Mouse (Mus musculus): ENCODE data around the gene Zfp174. TPM values are rescaled to one million over a fixed set of nuclear protein-coding genes. Genes with fewer than 3 reads are reported as not detected.
A peak's percentile ranks its signal among the peaks of the same experiment; 100 is the strongest.

Zfp174 gene
- total and polyA plus RNA-seq, 3 experiments, result 0.26 to 0.98 (median 0.37) TPM

- in situ Hi-C loops (cut with MboI; ENCODE audit: low pct_ligation_motif_present, low pct_unique_long_range_greater_than_20kb, low sequenced_read_pairs) (loop anchor here (25.0 kb wide), 1 partner anchor 458 kb away; no protein-coding TSS in a partner anchor), dilution Hi-C loops (cut with MboI; ENCODE audit: extremely low pct_ligation_motif_present, extremely low pct_unique_long_range_greater_than_20kb, low sequenced_read_pairs) (no loop called here)
- no peaks in the 10 kb centered on the region for H3K36me3 ChIP-seq (replicated peaks in 1 of 2; ENCODE audit: control insufficient read depth in 1 of 2, insufficient read depth in 1 of 2, low read length in 1 of 2)
- no peak overlapping the region for H3K4me2 ChIP-seq (ENCODE audit: insufficient read depth, low read depth, poor library complexity, severe bottlenecking)
- H3K4me1 ChIP-seq (ENCODE audit: control insufficient read depth in 1 of 2, insufficient read depth in 2 of 2), result no peaks in the 10 kb centered on the region
- no peaks in the 10 kb centered on the region for H3K27me3 ChIP-seq (replicated peaks)
- no peak overlapping the region for H3K4me3 ChIP-seq (replicated peaks in 1 of 3; ENCODE audit: low read depth in 2 of 3, low read length in 2 of 3, poor library complexity in 1 of 3)
- no peak for TF ChIP-seq MXI1 (IDR thresholded peaks at IDR 0.05; ENCODE audit: low read depth, low read length)
- TF ChIP-seq MEF2A (IDR thresholded peaks at IDR 0.05; ENCODE audit: borderline replicate concordance, low read depth, low read length), result no peak
- no peak for TF ChIP-seq IRF4 (IDR thresholded peaks at IDR 0.05; ENCODE audit: low read depth, low read length)
- no peak for TF ChIP-seq TCF12 (IDR thresholded peaks at IDR 0.05; ENCODE audit: low read depth, low read length)
- no peak for TF ChIP-seq CHD2 (IDR thresholded peaks at IDR 0.05; ENCODE audit: low read length)
- no peak for TF ChIP-seq POLR2AphosphoS2 (IDR thresholded peaks at IDR 0.05; ENCODE audit: low read depth, low read length)
- TF ChIP-seq ETS1 (conservative IDR thresholded peaks at IDR 0.05; ENCODE audit: low read depth, low read length), result no peak
- no peak for TF ChIP-seq PAX5 (IDR thresholded peaks at IDR 0.05; ENCODE audit: low read length)
- no peak for TF ChIP-seq UBTF (IDR thresholded peaks at IDR 0.05; ENCODE audit: low read depth, low read length)
- TF ChIP-seq ELF1 (IDR thresholded peaks at IDR 0.05; ENCODE audit: low read depth, low read length), result no peak
- TF ChIP-seq CHD1 (IDR thresholded peaks at IDR 0.05; ENCODE audit: low read depth, low read length), result no peak
- no peak for TF ChIP-seq ZKSCAN1 (IDR thresholded peaks at IDR 0.05; ENCODE audit: borderline replicate concordance, low read depth, low read length)
- no peak for TF ChIP-seq SIN3A (IDR thresholded peaks at IDR 0.05; ENCODE audit: low read length)
- H3K79me2 ChIP-seq (replicated peaks; ENCODE audit: control insufficient read depth, extremely low read depth, insufficient read depth, poor library complexity, severe bottlenecking), result no peaks in the 10 kb centered on the region
- no peak overlapping the region for H3K9ac ChIP-seq (ENCODE audit: insufficient read depth, low read depth)
- H3K27ac ChIP-seq (ENCODE audit: insufficient read depth, low read depth), result no peak overlapping the region
- no peak for DNase-seq (ENCODE audit: extremely low read depth)
- peaks cover 3% of the 10 kb centered on the region for H3K9me3 ChIP-seq (replicated peaks; ENCODE audit: low read length)
Measured at GRCm38 (mm10) chr16:3829727-3830126, 17.3 kb upstream of the Zfp174 start.

GRCm38 (mm10) chr16:3830588-3831109 lies 16.4 kb upstream of the Zfp174 start, which contains the start of gene Olfr15:
Gene Olfr15 (plus strand): TSS chr16:3830878.
- TF ChIP-seq MXI1 (IDR thresholded peaks at IDR 0.05; ENCODE audit: low read depth, low read length), result no peak
- peak; percentile 65 for TF ChIP-seq RAD21 (IDR thresholded peaks at IDR 0.05; ENCODE audit: low read depth, low read length)
- TF ChIP-seq CTCF (conservative IDR thresholded peaks at IDR 0.05 in 1 of 2, IDR thresholded peaks at IDR 0.05 in 1 of 2; ENCODE audit: low read depth in 2 of 2, low read length in 2 of 2), result peak in 1 of 2 experiments; percentile 64; a peak in 2 of 4 replicates
- peak; percentile 60 for TF ChIP-seq SMC3 (IDR thresholded peaks at IDR 0.05; ENCODE audit: low read depth, low read length)
- in situ Hi-C loops (cut with MboI; ENCODE audit: low pct_ligation_motif_present, low pct_unique_long_range_greater_than_20kb, low sequenced_read_pairs) (loop anchor here (25.0 kb wide), 1 partner anchor 457 kb away; no protein-coding TSS in a partner anchor), dilution Hi-C loops (cut with MboI; ENCODE audit: extremely low pct_ligation_motif_present, extremely low pct_unique_long_range_greater_than_20kb, low sequenced_read_pairs) (no loop called here)
- no peak within 1 kb of the TSS for H3K27ac ChIP-seq (ENCODE audit: insufficient read depth, low read depth)
- H3K27me3 ChIP-seq (replicated peaks), result no peaks in the 10 kb centered on the region
- no peaks in the 10 kb centered on the region for H3K36me3 ChIP-seq (replicated peaks in 1 of 2; ENCODE audit: control insufficient read depth in 1 of 2, insufficient read depth in 1 of 2, low read length in 1 of 2)
- H3K9ac ChIP-seq (ENCODE audit: insufficient read depth, low read depth), result no peak within 1 kb of the TSS
- H3K4me1 ChIP-seq (ENCODE audit: control insufficient read depth in 1 of 2, insufficient read depth in 2 of 2), result no peaks in the 10 kb centered on the region
- no peak within 1 kb of the TSS for H3K4me3 ChIP-seq (replicated peaks in 1 of 3; ENCODE audit: low read depth in 2 of 3, low read length in 2 of 3, poor library complexity in 1 of 3)
- H3K4me2 ChIP-seq (ENCODE audit: insufficient read depth, low read depth, poor library complexity, severe bottlenecking), result no peak within 1 kb of the TSS
- peak; percentile 21 for DNase-seq (ENCODE audit: extremely low read depth)
- H3K9me3 ChIP-seq (replicated peaks; ENCODE audit: low read length), result no peaks in the 10 kb centered on the region
- H3K79me2 ChIP-seq (replicated peaks; ENCODE audit: control insufficient read depth, extremely low read depth, insufficient read depth, poor library complexity, severe bottlenecking), result no peaks in the 10 kb centered on the region
